Mouse (Mus musculus) ovary, adult 2 months (tissue): Measurements from ENCODE around the gene Atic. TPM values are rescaled to one million over a fixed set of nuclear protein-coding genes. Genes with fewer than 3 reads are reported as not detected.

Source experiments
- polyA plus RNA-seq: library from polyadenylated mRNA; depleted of rRNA; stranded (reverse); fragments of >200 nt; gene quantifications from 2 replicates; pipeline ENCODE4 v1.2.3, GENCODE M21; 2012; rRNA removed

Atic gene
- polyA plus RNA-seq, result 37.0 and 47.2 TPM in 2 replicates

DNA sequence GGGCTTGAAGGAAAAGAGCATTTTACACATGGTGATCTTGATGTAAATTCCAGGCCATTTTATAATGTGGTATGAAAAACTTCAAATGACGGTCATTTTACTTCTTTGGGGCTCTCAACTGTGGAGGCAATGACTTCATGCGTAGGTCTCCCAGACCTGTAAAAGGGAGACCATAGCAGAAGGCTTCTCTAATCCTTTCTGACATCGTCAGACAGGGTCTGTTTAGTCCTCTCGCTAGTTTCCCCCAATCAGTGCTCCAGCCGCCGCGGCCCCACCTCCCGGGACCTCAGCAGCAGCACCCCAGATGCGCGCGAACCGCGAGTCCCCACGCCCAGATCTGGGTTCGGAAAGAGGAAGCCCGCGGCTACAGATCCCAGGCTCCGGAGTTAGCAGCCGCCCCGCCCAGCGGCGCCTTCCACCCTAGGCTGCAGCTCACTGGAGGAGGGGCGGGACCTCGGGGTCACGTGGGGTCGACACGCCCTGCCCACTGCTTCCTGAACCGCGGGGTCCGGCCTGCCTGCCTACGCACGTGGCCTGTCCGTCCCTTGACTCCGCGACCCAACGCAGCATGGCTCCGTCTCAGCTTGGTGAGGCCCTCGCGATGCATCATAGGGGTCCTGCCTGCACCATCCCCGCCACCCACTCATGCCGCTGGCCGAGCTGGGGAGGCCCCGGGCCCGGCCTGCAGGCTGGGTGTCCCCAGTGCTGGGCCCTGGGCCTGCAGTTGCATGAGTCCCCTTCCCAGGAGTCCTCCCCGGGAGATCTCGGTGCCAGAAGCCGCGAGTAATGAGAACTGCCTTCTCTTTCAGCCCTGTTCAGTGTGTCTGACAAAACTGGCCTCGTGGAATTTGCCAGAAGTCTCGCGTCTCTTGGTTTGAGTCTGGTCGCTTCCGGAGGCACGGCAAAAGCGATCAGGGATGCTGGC lies at the start of gene Atic:
Atic (plus strand) TSS at position 463 of the 925 bp plus-strand sequence.

Other genes with a start within 250 kb of the Atic start
- not detected in 2 replicates for gene Abca12, start 142.2 kb upstream of the Atic start, polyA plus RNA-seq
- gene Fn1, start 96.0 kb downstream of the Atic start, polyA plus RNA-seq, result 291 and 303 TPM in 2 replicates